Mouse (Mus musculus): Measurements from ENCODE around the gene Lpar4.

The Lpar4 gene

GRCm38 (mm10) chrX:106920175-106920827, at the start of gene Lpar4:
Gene Lpar4, plus strand, starts transcription at chrX:106920625.
- no peak for DNase-seq (ENCODE audit: low spot score)

GRCm38 (mm10) chrX:106871426-106871825, 49.0 kb upstream of the Lpar4 start:
- DNase-seq (ENCODE audit: low spot score) = no peak

GRCm38 (mm10) chrX:106871894-106872293, 48.5 kb upstream of the Lpar4 start:
- no peak for DNase-seq (ENCODE audit: low spot score)

- no peak for DNase-seq (ENCODE audit: low spot score)
Observed at GRCm38 (mm10) chrX:106872315-106872714, 48.1 kb upstream of the Lpar4 start.

GRCm38 (mm10) chrX:106897707-106898275, 22.6 kb upstream of the Lpar4 start:
- DNase-seq (ENCODE audit: low spot score) = no peak

GRCm38 (mm10) chrX:106920828-106921619, 599 bp downstream of the Lpar4 start:
- DNase-seq (ENCODE audit: low spot score) = no peak

GRCm38 (mm10) chrX:106924572-106924971, 4.1 kb downstream of the Lpar4 start:
- no peak for DNase-seq (ENCODE audit: low spot score)

- no peak for DNase-seq (ENCODE audit: low spot score)
Observed at GRCm38 (mm10) chrX:106939326-106939725, 18.9 kb downstream of the Lpar4 start.

GRCm38 (mm10) chrX:106950558-106950957, 30.1 kb downstream of the Lpar4 start:
- no peak for DNase-seq (ENCODE audit: low spot score)

GRCm38 (mm10) chrX:106951016-106951415, 30.6 kb downstream of the Lpar4 start:
- DNase-seq (ENCODE audit: low spot score) = no peak

GRCm38 (mm10) chrX:106953840-106954239, 33.4 kb downstream of the Lpar4 start:
- DNase-seq (ENCODE audit: low spot score) = no peak

- DNase-seq (ENCODE audit: low spot score) = no peak
Observed at GRCm38 (mm10) chrX:106962233-106962632, 41.8 kb downstream of the Lpar4 start.

GRCm38 (mm10) chrX:106964326-106964725, 43.9 kb downstream of the Lpar4 start:
- DNase-seq (ENCODE audit: low spot score) = no peak
